In genomic region chr17:56506417-56507065, GRCm38 (mm10) we compare ENCODE assay signal across 9 mouse cellular contexts. TPM values are rescaled to one million over a fixed set of nuclear protein-coding genes. Genes with fewer than 3 reads are reported as not detected.
A peak's percentile ranks its signal among the peaks of the same experiment; 100 is the strongest.
DNase-seq lines count a peak whose midpoint lies in the region; ATAC-seq and TF ChIP-seq lines count a peak whose summit lies in the region.
"Had no signal": no experiment of that assay in that cellular context is flagged by ENCODE, and none has a peak within 500 bp of the region (broad histone marks: within the 10 kb centered on the region; RNA-seq: fewer than 3 reads in every experiment).

No protein-coding gene starts in this region.

- H3K4me2 ChIP-seq in kidney, postnatal 0 days (ENCODE audit: low read length) = peak overlapping the region; percentile 77
- H3K4me2 ChIP-seq in hindbrain, embryonic 12.5 days (replicated peaks) = peak overlapping the region; percentile 95
- H3K4me2 ChIP-seq in midbrain, embryonic 13.5 days (replicated peaks) = peak overlapping the region; percentile 89

- DNase-seq in kidney, postnatal 0 days (ENCODE audit: low spot score) = no peak
- DNase-seq in kidney, postnatal 36 days = no peak
- no peak for DNase-seq in embryonic facial prominence, embryonic 10.5 days (ENCODE audit: low spot score)
- DNase-seq in T-cell, adult 2 months (ENCODE audit: low spot score) = no peak
- no peak for DNase-seq in ovary, postnatal 14 days (ENCODE audit: low spot score)
- DNase-seq in adrenal gland, postnatal 4 days (ENCODE audit: low spot score in 2 of 2) = no peak

- H3K27me3 ChIP-seq in kidney, postnatal 0 days (ENCODE audit: insufficient read depth, low read length) = peaks cover 16% of the 10 kb centered on the region
- H3K27me3 ChIP-seq in embryonic facial prominence, embryonic 10.5 days (replicated peaks; ENCODE audit: low read depth, poor library complexity, severe bottlenecking) = peaks cover 45% of the 10 kb centered on the region
- H3K27me3 ChIP-seq in hindbrain, embryonic 12.5 days = peaks cover 28% of the 10 kb centered on the region
- peaks cover 18% of the 10 kb centered on the region for H3K27me3 ChIP-seq in midbrain, embryonic 13.5 days

- no peak for ATAC-seq in kidney, postnatal 0 days (replicated peaks; ENCODE audit: low FRiP score, low read depth)
- ATAC-seq in hindbrain, embryonic 12.5 days (ENCODE audit: low FRiP score) = no peak
- ATAC-seq in midbrain, embryonic 13.5 days = no peak; the same call in 1 of the 2 replicates

- no peak for TF ChIP-seq CTCF in kidney, postnatal 0 days (IDR thresholded peaks at IDR 0.05; ENCODE audit: low read depth)

- H3K27ac ChIP-seq in kidney, postnatal 0 days = no peak overlapping the region
- H3K27ac ChIP-seq in embryonic facial prominence, embryonic 10.5 days (replicated peaks) = peak overlapping the region; percentile 92
- peak overlapping the region; percentile 88; the same call in 1 of the 2 replicates for H3K27ac ChIP-seq in hindbrain, embryonic 12.5 days
- peak overlapping the region; percentile 92 for H3K27ac ChIP-seq in midbrain, embryonic 13.5 days

- no peaks in the 10 kb centered on the region for H3K36me3 ChIP-seq in kidney, postnatal 0 days (ENCODE audit: insufficient read depth, low read length)
- H3K36me3 ChIP-seq in embryonic facial prominence, embryonic 10.5 days (replicated peaks) = no peaks in the 10 kb centered on the region
- no peaks in the 10 kb centered on the region for H3K36me3 ChIP-seq in hindbrain, embryonic 12.5 days
- H3K36me3 ChIP-seq in midbrain, embryonic 13.5 days = no peaks in the 10 kb centered on the region

- H3K4me3 ChIP-seq in kidney, postnatal 0 days (replicated peaks; ENCODE audit: low read depth, low read length) = peak overlapping the region; percentile 43
- peak overlapping the region; percentile 65 for H3K4me3 ChIP-seq in embryonic facial prominence, embryonic 10.5 days
- peak overlapping the region; percentile 59 for H3K4me3 ChIP-seq in hindbrain, embryonic 12.5 days
- H3K4me3 ChIP-seq in midbrain, embryonic 13.5 days (replicated peaks) = peak overlapping the region; percentile 55

- 58% methylated on average over 15 of the region's 15 CpGs for WGBS in kidney, postnatal 0 days
- WGBS in embryonic facial prominence, embryonic 10.5 days = 59% methylated on average over 15 of the region's 15 CpGs
- WGBS in hindbrain, embryonic 12.5 days = 61% methylated on average over 15 of the region's 15 CpGs
- WGBS in midbrain, embryonic 13.5 days = 66% methylated on average over 15 of the region's 15 CpGs

- peak overlapping the region; percentile 72 for H3K9ac ChIP-seq in kidney, postnatal 0 days (ENCODE audit: low read depth, low read length)
- peak overlapping the region; percentile 82 for H3K9ac ChIP-seq in hindbrain, embryonic 12.5 days
- H3K9ac ChIP-seq in midbrain, embryonic 13.5 days (replicated peaks) = peak overlapping the region; percentile 82

- H3K4me1 ChIP-seq in kidney, postnatal 0 days (replicated peaks; ENCODE audit: insufficient read depth, low read length) = peaks cover 20% of the 10 kb centered on the region; the same call in 1 of the 2 replicates
- peaks cover 51% of the 10 kb centered on the region for H3K4me1 ChIP-seq in embryonic facial prominence, embryonic 10.5 days
- H3K4me1 ChIP-seq in hindbrain, embryonic 12.5 days = peaks cover 41% of the 10 kb centered on the region
- H3K4me1 ChIP-seq in midbrain, embryonic 13.5 days (replicated peaks) = peaks cover 52% of the 10 kb centered on the region

- no peaks in the 10 kb centered on the region for H3K9me3 ChIP-seq in kidney, postnatal 0 days (replicated peaks; ENCODE audit: low read length)
- H3K9me3 ChIP-seq in embryonic facial prominence, embryonic 10.5 days = peaks cover 14% of the 10 kb centered on the region
- no peaks in the 10 kb centered on the region for H3K9me3 ChIP-seq in hindbrain, embryonic 12.5 days (replicated peaks)
- H3K9me3 ChIP-seq in midbrain, embryonic 13.5 days = peaks cover 8% of the 10 kb centered on the region; the same call in 1 of the 2 replicates

RNA-seq across cellular contexts. Expression of gene Znrf4, which starts 5.7 kb away (rescaled TPM):
- not detected in 2 replicates for polyA plus RNA-seq in kidney, postnatal 0 days (2015; fragmentation: Nextera tagmentation; extraction: Ambion mirVana)
- polyA plus RNA-seq in embryonic facial prominence, embryonic 10.5 days (2016; fragmentation: Nextera tagmentation; extraction: Ambion mirVana) = not detected in 2 replicates
- not detected in 2 replicates for polyA plus RNA-seq in hindbrain, embryonic 12.5 days (2016; fragmentation: Nextera tagmentation; extraction: Ambion mirVana)
- 0.17 TPM in 1 of 2 replicates, not detected in the other for polyA plus RNA-seq in midbrain, embryonic 13.5 days (2015; fragmentation: Nextera tagmentation; extraction: Ambion mirVana)
- not detected for total RNA-seq in adrenal gland, postnatal 4 days (2021)
- total RNA-seq: adrenal gland, adult 18-20 months had no signal

RNA-seq across cellular contexts. Expression of gene Ptprs, which starts 30.3 kb away (rescaled TPM):
- polyA plus RNA-seq in kidney, postnatal 0 days (2015; fragmentation: Nextera tagmentation; extraction: Ambion mirVana) = 44.7 and 45.3 TPM in 2 replicates
- 85.0 and 86.4 TPM in 2 replicates for polyA plus RNA-seq in embryonic facial prominence, embryonic 10.5 days (2016; fragmentation: Nextera tagmentation; extraction: Ambion mirVana)
- 316 and 326 TPM in 2 replicates for polyA plus RNA-seq in hindbrain, embryonic 12.5 days (2016; fragmentation: Nextera tagmentation; extraction: Ambion mirVana)
- polyA plus RNA-seq in midbrain, embryonic 13.5 days (2015; fragmentation: Nextera tagmentation; extraction: Ambion mirVana) = 278 and 317 TPM in 2 replicates
- total RNA-seq in adrenal gland, postnatal 4 days (2021) = 100 to 1,000 TPM; 176 to 208 TPM

RNA-seq across cellular contexts. Expression of gene Gm20219, which starts 47.6 kb away (rescaled TPM):
- polyA plus RNA-seq in kidney, postnatal 0 days (2015; fragmentation: Nextera tagmentation; extraction: Ambion mirVana) = 0.93 and 1.1 TPM in 2 replicates
- 0.96 and 1.2 TPM in 2 replicates for polyA plus RNA-seq in embryonic facial prominence, embryonic 10.5 days (2016; fragmentation: Nextera tagmentation; extraction: Ambion mirVana)
- polyA plus RNA-seq in hindbrain, embryonic 12.5 days (2016; fragmentation: Nextera tagmentation; extraction: Ambion mirVana) = 1.8 and 2.0 TPM in 2 replicates
- polyA plus RNA-seq in midbrain, embryonic 13.5 days (2015; fragmentation: Nextera tagmentation; extraction: Ambion mirVana) = 0.90 and 1.3 TPM in 2 replicates
- 1 to 10 TPM; 1.4 to 1.9 TPM for total RNA-seq in adrenal gland, postnatal 4 days (2021)
